Mouse (Mus musculus) ES-Bruce4 (cell line): Measurements from ENCODE around the gene Mpv17. TPM values are rescaled to one million over a fixed set of nuclear protein-coding genes. Genes with fewer than 3 reads are reported as not detected.
A peak's percentile ranks its signal among the peaks of the same experiment; 100 is the strongest.

ENCODE experiments used
- H3K27ac ChIP-seq: 2 replicates; pipeline ENCODE4 v1.5.1; 2012; ENCODE audit warnings: low read length, inconsistent platforms; ENCODE audit not compliant: insufficient read depth
- H3K27me3 ChIP-seq: 2 replicates; pipeline ENCODE4 v1.6.1; 2012; ENCODE audit warnings: mild to moderate bottlenecking, low read length, inconsistent platforms; ENCODE audit not compliant: control insufficient read depth, poor library complexity, insufficient read depth, severe bottlenecking
- H3K36me3 ChIP-seq: 2 replicates; pipeline ENCODE4 v1.6.1; 2012; ENCODE audit warnings: inconsistent platforms, mild to moderate bottlenecking, low read length, moderate library complexity; ENCODE audit not compliant: control insufficient read depth, poor library complexity, insufficient read depth, severe bottlenecking
- H3K4me1 ChIP-seq: one replicate; pipeline ENCODE4 v1.8.1; 2011; ENCODE audit warnings: low read length; ENCODE audit not compliant: control insufficient read depth, insufficient read depth
- H3K4me3 ChIP-seq: 2 replicates; pipeline ENCODE4 v1.5.1; 2011; ENCODE audit warnings: low read depth, mild to moderate bottlenecking, low read length
- H3K9ac ChIP-seq: 2 replicates; pipeline ENCODE4 v1.6.1; 2012; ENCODE audit warnings: low read depth, mild to moderate bottlenecking, inconsistent platforms; ENCODE audit not compliant: poor library complexity, severe bottlenecking
- H3K9me3 ChIP-seq: replicated peaks from 2 replicates; pipeline ENCODE4 v1.6.1; 2012; ENCODE audit warnings: mild to moderate bottlenecking, low read length, inconsistent platforms; ENCODE audit not compliant: control insufficient read depth, poor library complexity, insufficient read depth, severe bottlenecking
- CTCF ChIP-seq: IDR thresholded peaks from one replicate; pipeline ENCODE4 v1.8.1; 2011; ENCODE audit warnings: low read depth, low read length
- EP300 ChIP-seq: IDR thresholded peaks from 2 replicates; pipeline ENCODE4 v1.6.1; 2011; ENCODE audit warnings: low read depth, low read length; ENCODE audit not compliant: insufficient read depth
- POLR2A ChIP-seq: IDR thresholded peaks from one replicate; pipeline ENCODE4 v1.8.1; 2011; ENCODE audit warnings: low read length; ENCODE audit not compliant: insufficient read depth
- polyA plus RNA-seq: library from polyadenylated mRNA; stranded (reverse); fragments of >200 nt; gene quantifications from 2 replicates; pipeline ENCODE4 v1.2.4, GENCODE M21; 2011; ENCODE audit warnings: low read depth; ENCODE audit not compliant: missing spikeins, insufficient read depth, insufficient read length

Gene Mpv17
- polyA plus RNA-seq, 1 experiment, result 58.1 TPM

GRCm38 (mm10) chr5:31138968-31139425, 15.1 kb downstream of the Mpv17 start:
- Histone ChIP-seq H3K9ac (no peak overlapping the region), H3K27ac (no peak overlapping the region), H3K9me3 (no peaks in the 10 kb centered on the region), H3K4me1 (no peaks in the 10 kb centered on the region), H3K4me3 (no peak overlapping the region), H3K36me3 (no peaks in the 10 kb centered on the region), H3K27me3 (peaks cover 12% of the 10 kb centered on the region; the same call in 1 of the 2 replicates)
- TF ChIP-seq CTCF, result no peak
- TF ChIP-seq POLR2A, result no peak
- TF ChIP-seq EP300, result no peak

- Histone ChIP-seq H3K9ac (peak within 1 kb of the TSS; percentile 23), H3K27ac (no peak within 1 kb of the TSS), H3K27me3 (peaks cover 12% of the 10 kb centered on the region; the same call in 1 of the 2 replicates), H3K9me3 (no peaks in the 10 kb centered on the region), H3K36me3 (no peaks in the 10 kb centered on the region), H3K4me1 (no peaks in the 10 kb centered on the region), H3K4me3 (peak within 1 kb of the TSS; percentile 54)
- TF ChIP-seq CTCF (no peak), POLR2A (no peak), EP300 (no peak)
These were observed 15.6 kb downstream of the Mpv17 start, which contains the start of gene Ucn for GRCm38 (mm10) chr5:31138241-31138967. Gene Ucn, minus strand, starts transcription at chr5:31138829.

- H3K4me1 ChIP-seq, result no peaks in the 10 kb centered on the region
- no peaks in the 10 kb centered on the region for H3K36me3 ChIP-seq
- peak overlapping the region; percentile 23; the same call in 1 of the 2 replicates for H3K9ac ChIP-seq
- peaks cover 12% of the 10 kb centered on the region; the same call in 1 of the 2 replicates for H3K27me3 ChIP-seq
- peak overlapping the region; percentile 54 for H3K4me3 ChIP-seq
- H3K27ac ChIP-seq, result no peak overlapping the region
- H3K9me3 ChIP-seq, result no peaks in the 10 kb centered on the region
- TF ChIP-seq POLR2A, result no peak
- TF ChIP-seq EP300, result no peak
- TF ChIP-seq CTCF, result no peak
These were observed 16.4 kb downstream of the Mpv17 start for GRCm38 (mm10) chr5:31137658-31138057.

- Histone ChIP-seq H3K9ac (peak overlapping the region; percentile 3), H3K27ac (no peak overlapping the region), H3K4me3 (peak overlapping the region; percentile 31), H3K36me3 (no peaks in the 10 kb centered on the region), H3K27me3 (peaks cover 12% of the 10 kb centered on the region; the same call in 1 of the 2 replicates), H3K9me3 (no peaks in the 10 kb centered on the region), H3K4me1 (no peaks in the 10 kb centered on the region)
- no peak for TF ChIP-seq EP300
These were observed 17.2 kb downstream of the Mpv17 start for GRCm38 (mm10) chr5:31136730-31137424.

- Histone ChIP-seq H3K36me3 (no peaks in the 10 kb centered on the region), H3K9ac (no peak overlapping the region), H3K27ac (no peak overlapping the region), H3K4me3 (no peak overlapping the region), H3K4me1 (no peaks in the 10 kb centered on the region), H3K27me3 (no peaks in the 10 kb centered on the region), H3K9me3 (no peaks in the 10 kb centered on the region)
- no peak for TF ChIP-seq POLR2A
- TF ChIP-seq CTCF, result peak; percentile 30
These were observed 28.0 kb downstream of the Mpv17 start for GRCm38 (mm10) chr5:31126050-31126449.

- Histone ChIP-seq H3K4me1 (no peaks in the 10 kb centered on the region), H3K9me3 (no peaks in the 10 kb centered on the region), H3K27me3 (no peaks in the 10 kb centered on the region), H3K36me3 (no peaks in the 10 kb centered on the region), H3K4me3 (no peak overlapping the region), H3K9ac (no peak overlapping the region), H3K27ac (no peak overlapping the region)
- TF ChIP-seq EP300, result no peak
- TF ChIP-seq CTCF, result no peak
- no peak for TF ChIP-seq POLR2A
These were observed 30.6 kb downstream of the Mpv17 start for GRCm38 (mm10) chr5:31123481-31123880.
